Mouse (Mus musculus) kidney, postnatal 4 days (tissue): ENCODE data around the gene Akt2.

Experiments
- DNase-seq, 2 experiments: peaks; one replicate each; pipeline ENCODE4 v3.0.0; 2021; ENCODE audit warnings: mixed read lengths in 2 of 2

Gene Akt2

GRCm38 (mm10) chr7:27591266-27592216 is at the start of gene Akt2:
Gene Akt2 (plus strand): TSS chr7:27591552.
- peak; percentile 90 to 95 for DNase-seq

- DNase-seq = no peak
These were observed 49.4 kb upstream of the Akt2 start for GRCm38 (mm10) chr7:27541922-27542321.

- DNase-seq = peak; percentile 89 to 92
These were observed 48.8 kb upstream of the Akt2 start for GRCm38 (mm10) chr7:27542392-27543033.

DNA sequence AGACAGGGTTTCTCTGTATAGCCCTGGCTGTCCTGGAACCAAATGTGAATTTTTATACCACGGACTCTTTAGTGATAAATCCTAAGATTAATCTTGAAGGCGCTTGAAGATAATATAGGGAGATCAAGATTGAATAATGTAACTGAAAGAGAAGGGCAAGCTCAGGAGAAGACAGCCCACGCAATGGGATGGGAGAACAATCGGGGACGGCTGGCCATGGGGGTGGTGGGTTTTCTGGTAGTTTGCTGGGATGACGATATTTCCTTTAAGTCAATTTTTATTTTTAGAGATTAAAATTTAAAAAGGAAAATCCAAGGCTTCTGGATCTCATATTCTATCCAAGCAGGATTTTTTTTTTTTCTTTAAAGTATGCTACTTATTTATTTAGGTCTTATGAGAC is 48.3 kb upstream of the Akt2 start:
- DNase-seq = no peak

DNA sequence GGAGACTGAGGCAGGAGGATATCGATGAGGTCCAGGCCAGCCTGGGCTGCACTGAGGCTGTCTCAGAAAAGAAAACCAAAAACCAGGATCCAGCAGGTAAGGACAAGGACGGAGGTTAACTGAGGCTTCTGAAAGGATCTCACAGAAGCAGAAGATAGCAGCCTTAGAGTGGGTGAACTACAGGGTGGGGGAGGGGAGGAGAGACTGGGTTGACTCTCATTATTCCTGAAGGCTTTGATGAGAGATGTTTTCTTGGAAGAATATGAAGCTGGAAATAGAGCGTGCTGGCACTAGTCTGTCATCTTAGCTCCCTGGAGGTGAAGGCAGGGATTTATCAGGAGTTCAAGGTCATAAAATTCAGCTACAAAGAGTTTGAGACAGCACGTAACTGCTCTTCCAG is 47.5 kb upstream of the Akt2 start:
- no peak for DNase-seq

DNA sequence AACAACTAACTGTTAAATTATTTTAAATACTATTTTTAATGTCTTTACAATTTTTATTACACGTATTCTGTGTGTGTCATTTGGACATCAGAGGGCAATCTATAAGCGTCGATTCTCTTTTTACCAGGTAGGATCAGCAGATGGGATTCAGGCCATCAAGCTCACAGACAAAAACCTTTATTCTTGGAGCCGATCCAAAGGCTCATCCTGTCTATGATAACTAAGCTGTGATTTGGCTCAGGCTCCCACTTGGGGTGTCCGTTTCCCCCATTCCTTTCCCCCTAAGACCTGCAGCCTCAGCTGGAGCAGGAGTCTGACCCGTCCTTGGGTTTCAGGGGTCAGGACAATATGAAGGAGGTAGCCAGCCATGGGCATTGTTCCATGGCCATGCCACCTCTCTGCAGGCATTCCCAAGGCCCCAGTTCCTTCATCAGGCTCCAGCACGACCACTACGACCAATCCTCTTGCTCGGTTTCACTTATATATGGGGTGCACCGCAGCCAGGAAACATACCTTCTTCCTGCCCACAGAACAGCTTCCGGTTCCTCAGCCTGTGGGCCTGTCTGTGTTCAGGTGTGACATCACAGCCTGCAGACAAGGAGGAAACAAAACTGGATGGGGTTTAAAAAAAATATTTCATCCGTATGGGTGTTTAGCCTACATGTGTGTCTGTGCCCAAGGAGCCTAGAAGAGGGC is 46.5 kb upstream of the Akt2 start:
- no peak for DNase-seq

- no peak for DNase-seq
These were observed 41.8 kb upstream of the Akt2 start for GRCm38 (mm10) chr7:27549597-27549996.

- no peak for DNase-seq
These were observed 39.3 kb upstream of the Akt2 start for GRCm38 (mm10) chr7:27552070-27552469.

DNA sequence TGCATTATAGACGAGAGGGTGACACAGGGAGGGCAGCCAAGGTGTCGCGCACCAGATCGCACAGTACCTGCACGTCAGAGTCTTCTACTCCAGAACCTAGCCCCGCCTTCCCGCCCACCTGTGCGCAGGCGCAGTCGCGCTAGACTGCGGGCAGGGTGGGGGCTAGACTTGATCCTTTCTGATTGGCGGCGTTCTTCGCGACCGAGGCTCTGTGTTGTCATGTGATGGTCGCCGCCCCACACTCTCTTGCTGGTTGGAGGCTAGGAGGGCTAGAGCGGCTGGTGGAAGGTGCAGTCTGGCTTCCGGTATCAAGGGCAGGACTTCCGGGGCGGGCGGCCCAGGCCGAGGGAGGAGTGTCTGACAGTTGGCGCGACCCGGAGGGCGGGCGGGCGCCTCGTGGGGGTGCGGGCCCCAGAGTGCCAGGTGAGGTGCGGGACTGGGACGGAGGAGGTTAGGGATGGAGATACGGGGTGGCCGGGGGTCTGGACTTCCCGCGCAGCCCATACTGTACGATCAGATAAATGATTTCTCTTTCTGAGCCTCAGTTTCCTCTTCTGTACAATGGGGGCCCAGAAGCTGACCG is 38.3 kb upstream of the Akt2 start, which contains the start of the genes Pld3 and 2310022A10Rik:
Gene Pld3, minus strand, starts transcription at position 288 of the 583 bp plus-strand sequence.
Gene 2310022A10Rik, plus strand, starts transcription at position 303 of the 583 bp plus-strand sequence.
- DNase-seq = peak; percentile 94 to 97

DNA sequence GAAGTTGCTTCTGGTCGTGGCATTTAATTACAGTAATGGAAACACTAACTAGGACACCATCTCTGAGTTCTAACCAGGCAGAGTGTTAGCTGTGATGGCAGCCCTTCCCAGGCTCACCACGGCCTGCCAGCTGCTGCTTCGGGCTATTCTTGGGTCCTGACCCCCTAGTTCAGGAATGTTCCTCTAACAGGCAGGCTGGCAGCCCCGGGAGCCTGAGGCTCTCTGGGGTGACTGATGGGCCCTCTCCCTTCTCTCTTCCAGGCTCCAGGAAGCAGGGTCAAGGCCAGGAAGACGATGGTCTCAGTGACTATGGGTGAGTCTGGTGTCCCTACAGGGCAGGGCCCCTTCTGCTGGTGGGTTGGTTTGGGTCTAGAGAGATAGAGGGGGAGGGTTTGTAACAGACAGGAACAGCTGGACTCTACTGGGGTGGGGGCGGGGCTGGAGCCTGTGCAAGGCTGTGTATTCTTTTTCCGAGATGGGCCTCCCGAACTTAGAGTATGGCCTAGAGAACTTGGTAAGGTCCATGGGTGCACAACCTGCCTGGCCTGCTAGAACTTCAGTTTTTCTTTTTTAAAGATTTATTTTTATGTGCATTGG is 31.0 kb upstream of the Akt2 start:
- no peak for DNase-seq

- DNase-seq = no peak
These were observed 30.4 kb upstream of the Akt2 start for GRCm38 (mm10) chr7:27560978-27561377.

DNA sequence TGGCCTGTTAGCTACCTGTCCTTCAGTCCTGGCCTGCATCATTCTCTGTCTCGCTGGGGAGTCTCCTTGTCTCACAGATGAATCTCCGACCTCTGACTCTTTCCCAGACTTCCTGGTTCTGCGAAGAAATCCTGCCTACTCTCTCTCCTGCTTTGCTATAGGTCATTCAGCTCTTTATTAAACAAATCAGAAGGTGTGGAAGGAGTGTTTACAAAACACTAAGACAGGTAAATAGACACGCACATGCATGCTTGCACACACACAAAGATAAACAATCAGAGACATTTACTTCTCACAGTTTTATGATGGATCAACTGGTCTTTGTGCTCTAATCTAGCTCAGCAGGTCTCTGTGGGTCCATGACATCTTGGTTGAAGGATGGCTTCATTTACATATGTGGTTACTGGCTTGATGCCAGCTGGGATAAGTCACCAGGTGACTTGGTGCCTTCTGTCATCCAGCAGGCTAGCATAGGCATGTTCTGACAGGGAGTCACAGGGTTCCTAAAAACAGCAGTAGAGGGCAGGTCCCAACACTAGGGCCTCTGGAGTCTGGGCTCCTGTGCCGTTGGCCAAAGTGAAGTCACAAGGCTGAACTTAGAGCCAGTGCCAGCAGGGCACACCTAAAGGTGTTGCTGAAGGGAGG is 21.6 kb upstream of the Akt2 start:
- no peak for DNase-seq

- DNase-seq = no peak
These were observed 19.2 kb upstream of the Akt2 start for GRCm38 (mm10) chr7:27572133-27572532.

- DNase-seq = no peak
These were observed 17.1 kb upstream of the Akt2 start for GRCm38 (mm10) chr7:27574124-27574880.

DNA sequence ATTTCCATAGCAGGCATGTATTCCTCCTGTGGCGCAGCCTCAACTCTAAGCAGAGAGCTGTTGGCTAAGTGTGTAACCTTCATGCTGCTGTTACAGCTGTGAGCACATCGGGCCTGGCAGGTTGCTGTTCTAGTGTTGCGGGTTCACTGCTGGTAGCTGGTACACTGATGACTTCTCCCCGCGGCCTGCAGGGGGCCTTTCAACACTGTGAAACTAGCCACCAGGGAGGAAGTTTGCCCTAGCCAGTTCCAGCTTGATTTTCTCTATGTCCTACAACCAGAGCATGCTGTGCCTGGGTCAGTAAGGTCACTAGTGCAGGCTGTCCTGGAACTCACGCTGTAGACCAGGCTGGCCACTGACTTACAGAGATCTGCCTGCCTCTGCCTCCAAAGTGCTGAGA is 14.4 kb upstream of the Akt2 start:
- peak; percentile 54 to 66 for DNase-seq

- DNase-seq = no peak
These were observed 13.8 kb upstream of the Akt2 start for GRCm38 (mm10) chr7:27577589-27577988.

GRCm38 (mm10) chr7:27578465-27578864 is 12.9 kb upstream of the Akt2 start:
- no peak for DNase-seq

DNA sequence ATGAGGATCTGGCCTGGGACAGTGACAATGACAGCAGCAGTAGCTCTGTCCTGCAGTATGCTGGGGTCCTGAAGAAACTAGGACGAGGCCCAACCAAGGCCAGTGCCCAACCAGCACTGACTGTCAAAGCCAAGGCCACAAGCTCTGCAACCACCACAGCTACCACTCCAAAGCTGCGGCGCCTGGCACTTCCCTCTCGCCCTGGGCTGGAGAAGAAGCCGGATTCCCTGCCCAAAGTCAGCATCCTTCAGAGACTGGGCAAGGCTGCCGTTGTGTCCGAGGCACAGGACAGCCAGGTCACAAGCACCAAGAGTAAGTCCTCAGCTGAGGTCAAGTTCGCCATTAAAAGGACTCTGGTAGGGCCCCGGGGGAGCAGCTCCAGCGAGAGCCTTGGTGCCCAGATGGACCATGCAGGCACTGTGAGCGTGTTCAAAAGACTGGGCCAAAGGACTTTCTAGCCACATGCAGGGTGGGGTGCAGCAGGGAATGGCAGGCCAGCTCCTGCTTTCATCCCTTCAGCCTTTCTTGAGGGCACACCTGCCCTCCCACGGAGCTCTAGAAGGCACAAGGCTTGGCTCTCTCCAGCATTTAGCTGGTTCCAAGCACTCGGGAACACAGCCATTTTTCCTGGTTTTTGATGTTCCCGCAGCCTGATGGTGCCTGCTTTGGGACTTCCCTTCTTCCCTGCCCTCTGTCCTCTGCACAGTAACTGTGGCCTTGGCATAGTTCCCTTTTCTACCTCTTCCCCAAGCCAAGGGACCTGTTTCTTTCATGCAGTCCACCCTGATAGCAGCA is 10.8 kb upstream of the Akt2 start:
- no peak for DNase-seq

GRCm38 (mm10) chr7:27586861-27587260 is 4.5 kb upstream of the Akt2 start:
- no peak for DNase-seq

- no peak for DNase-seq
These were observed 3.6 kb upstream of the Akt2 start for GRCm38 (mm10) chr7:27587741-27588140.
